Mouse (Mus musculus): ENCODE data around the gene Lef1.

DNA sequence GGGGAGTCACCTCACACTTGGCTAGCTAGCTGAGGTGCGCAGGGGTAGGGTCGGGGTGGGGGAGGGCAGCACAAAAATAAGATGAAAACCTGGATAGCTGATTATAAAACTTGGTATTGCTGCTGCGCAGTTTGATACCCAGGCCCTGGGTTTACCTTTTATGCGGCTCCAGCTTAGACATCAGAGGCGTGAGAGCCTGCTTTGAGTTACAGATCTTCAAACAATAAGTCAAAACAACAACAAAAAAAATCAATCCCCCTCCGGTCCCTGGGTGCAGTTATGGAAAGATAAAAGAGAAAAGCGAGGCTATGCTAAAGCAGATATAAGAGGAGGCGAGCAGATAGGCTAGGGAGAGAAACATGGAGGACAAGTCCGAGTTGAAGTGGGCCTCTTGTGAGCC is 28.0 kb downstream of the Lef1 start:
- TF ChIP-seq CTCF (IDR thresholded peaks at IDR 0.05) = no peak
- TF ChIP-seq EP300 (IDR thresholded peaks at IDR 0.05; ENCODE audit: insufficient read depth, low read depth, low read length) = no peak

Measured in heart, adult 2 months (tissue).